Mouse (Mus musculus) thymus, postnatal 25 days (tissue): ENCODE measurements around the gene Gpd1.
"Not testable (repeated sequence)": the region's sequence is repeated elsewhere in the genome, so short reads cannot be mapped to it uniquely, and the experiment has no call there.

ENCODE experiments used
- DNase-seq: peaks from one replicate; pipeline ENCODE4 v3.0.0; 2022

Gpd1 gene

GRCm38 (mm10) chr15:99717386-99718334 is at the start of gene Gpd1:
Gene Gpd1, plus strand, starts transcription at chr15:99717515.
- DNase-seq, result no peak

- no peak for DNase-seq
These were observed 49.8 kb upstream of the Gpd1 start for GRCm38 (mm10) chr15:99667544-99667943.

GRCm38 (mm10) chr15:99668881-99669280 is 48.4 kb upstream of the Gpd1 start:
- peak; percentile 74 for DNase-seq

GRCm38 (mm10) chr15:99669392-99669791 is 47.9 kb upstream of the Gpd1 start:
- no peak for DNase-seq

GRCm38 (mm10) chr15:99670154-99670821 is 47.0 kb upstream of the Gpd1 start, which contains the start of gene Asic1:
Gene Asic1, plus strand, starts transcription at chr15:99670368.
- DNase-seq, result no peak

GRCm38 (mm10) chr15:99670964-99671670 is 46.2 kb upstream of the Gpd1 start:
- DNase-seq, result no peak

GRCm38 (mm10) chr15:99671783-99672182 is 45.5 kb upstream of the Gpd1 start:
- no peak for DNase-seq

GRCm38 (mm10) chr15:99674866-99675265 is 42.4 kb upstream of the Gpd1 start:
- no peak for DNase-seq

GRCm38 (mm10) chr15:99677089-99677488 is 40.2 kb upstream of the Gpd1 start:
- no peak for DNase-seq

GRCm38 (mm10) chr15:99678063-99678800 is 39.1 kb upstream of the Gpd1 start:
- peak; percentile 53 for DNase-seq

GRCm38 (mm10) chr15:99679008-99679407 is 38.3 kb upstream of the Gpd1 start:
- no peak for DNase-seq

- peak; percentile 33 for DNase-seq
These were observed 34.4 kb upstream of the Gpd1 start for GRCm38 (mm10) chr15:99682880-99683279.

GRCm38 (mm10) chr15:99684156-99684555 is 33.2 kb upstream of the Gpd1 start:
- no peak for DNase-seq

GRCm38 (mm10) chr15:99688712-99689111 is 28.6 kb upstream of the Gpd1 start:
- DNase-seq, result peak; percentile 35

- no peak for DNase-seq
These were observed 26.4 kb upstream of the Gpd1 start for GRCm38 (mm10) chr15:99690924-99691323.

- DNase-seq, result no peak
These were observed 25.3 kb upstream of the Gpd1 start for GRCm38 (mm10) chr15:99691976-99692375.

GRCm38 (mm10) chr15:99697309-99697708 is 20.0 kb upstream of the Gpd1 start:
- no peak for DNase-seq

- DNase-seq, result no peak
These were observed 18.7 kb upstream of the Gpd1 start for GRCm38 (mm10) chr15:99698533-99699085.

GRCm38 (mm10) chr15:99699715-99700114 is 17.6 kb upstream of the Gpd1 start:
- no peak for DNase-seq

- DNase-seq, result no peak
These were observed 16.9 kb upstream of the Gpd1 start for GRCm38 (mm10) chr15:99700219-99701106.

- DNase-seq, result not testable (repeated sequence)
These were observed 15.7 kb upstream of the Gpd1 start for GRCm38 (mm10) chr15:99701640-99701998.
